Mouse (Mus musculus) gonadal fat pad, adult 2 months (tissue): ENCODE data around the gene Ppp1r7. TPM values are rescaled to one million over a fixed set of nuclear protein-coding genes. Genes with fewer than 3 reads are reported as not detected.
"Not testable (repeated sequence)": the region's sequence is repeated elsewhere in the genome, so short reads cannot be mapped to it uniquely, and the experiment has no call there.

Experiments used
- DNase-seq: peaks from one replicate; pipeline ENCODE4 v3.0.0-alpha.2; 2012; ENCODE audit warnings: low read depth
- polyA plus RNA-seq: library from polyadenylated mRNA; depleted of rRNA; stranded (reverse); fragments of >200 nt; gene quantifications from 2 replicates; pipeline ENCODE4 v1.2.3, GENCODE M21; 2012; rRNA removed

The Ppp1r7 gene
- 4.3 and 4.6 TPM in 2 replicates for polyA plus RNA-seq

DNA sequence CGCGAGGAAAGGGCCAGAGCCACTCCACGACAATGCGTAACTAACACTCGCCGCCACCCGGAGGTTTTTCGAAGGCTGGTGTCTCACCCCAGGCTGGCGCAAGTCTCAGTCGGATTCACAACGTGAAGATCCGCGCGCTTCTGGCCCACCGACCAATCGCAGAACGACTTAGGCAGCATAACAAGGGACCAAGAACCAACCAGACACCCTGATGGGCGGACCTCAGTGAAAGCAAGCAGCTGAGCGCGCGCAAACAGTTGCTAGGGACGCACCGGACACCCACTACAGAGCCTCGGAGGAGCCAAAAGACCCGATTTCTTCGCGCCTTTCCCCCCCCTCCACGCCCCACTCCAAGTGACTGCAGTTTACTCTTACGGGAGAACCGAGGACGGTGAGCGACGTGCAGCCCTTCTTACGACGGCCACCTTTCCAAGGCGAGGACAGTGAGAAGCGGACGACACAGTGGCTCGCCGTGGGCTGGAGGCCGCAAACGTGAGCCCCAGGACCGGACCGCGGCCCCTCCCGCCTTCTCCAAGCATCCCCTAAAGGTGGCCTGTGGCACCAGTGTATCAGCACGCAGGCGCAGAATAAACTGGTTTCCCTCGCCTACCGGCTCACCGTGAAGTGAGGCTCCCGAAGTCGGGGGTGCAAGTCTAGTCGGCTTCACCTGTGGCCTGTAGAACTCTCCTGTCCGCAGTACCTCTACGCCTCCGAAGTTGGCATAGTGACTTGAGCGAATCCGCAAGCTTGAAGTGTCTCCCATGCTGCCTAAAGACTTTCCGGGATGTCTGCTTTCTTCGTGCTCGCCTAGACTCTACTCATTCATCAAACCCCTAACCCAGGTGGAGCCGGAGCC, at the start of gene Ppp1r7, which contains the start of gene Pask:
Gene Ppp1r7 (plus strand): TSS at position 207 of the 856 bp plus-strand sequence.
Gene Pask (minus strand): TSS at position 835 of the 856 bp plus-strand sequence.
- peak; percentile 76 for DNase-seq

DNA sequence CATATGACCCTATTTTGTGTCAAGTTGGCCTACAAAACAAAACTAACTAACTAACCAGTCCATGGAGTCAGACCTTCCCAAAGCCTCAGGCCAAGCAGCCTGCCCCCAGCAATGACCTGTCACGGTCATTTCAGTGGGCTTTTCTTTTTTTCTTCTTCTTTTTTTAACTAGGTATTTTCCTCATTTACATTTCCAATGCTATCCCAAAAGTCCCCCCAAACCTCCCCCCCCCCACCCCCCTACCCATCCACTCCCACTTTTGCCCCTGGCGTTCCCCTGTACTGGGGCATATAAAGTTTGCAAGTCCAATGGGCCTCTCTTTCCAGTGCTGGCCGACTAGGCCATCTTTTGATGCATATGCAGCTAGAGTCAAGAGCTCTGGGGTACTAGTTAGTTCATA, 48.2 kb upstream of the Ppp1r7 start:
- not testable (repeated sequence) for DNase-seq

DNA sequence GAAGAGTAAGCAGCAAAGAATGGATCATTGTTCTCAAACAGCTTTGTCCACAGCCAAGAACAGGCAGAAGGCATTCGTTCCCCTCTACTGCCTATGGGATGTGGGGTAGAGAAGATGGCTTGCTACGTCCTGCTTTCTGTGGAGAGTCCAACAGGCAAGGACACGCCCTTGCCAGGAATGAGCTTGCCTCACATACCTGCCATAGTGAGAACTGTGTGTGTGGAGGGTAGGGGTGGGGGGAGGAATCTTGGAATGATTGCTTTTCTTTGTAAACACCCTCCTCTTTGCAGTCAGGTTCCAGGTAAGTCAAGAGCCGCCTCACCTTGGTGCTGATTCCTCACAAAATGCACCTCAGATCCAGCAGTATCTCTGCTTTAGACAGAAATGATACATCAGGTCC, 42.9 kb upstream of the Ppp1r7 start:
- no peak for DNase-seq

DNA sequence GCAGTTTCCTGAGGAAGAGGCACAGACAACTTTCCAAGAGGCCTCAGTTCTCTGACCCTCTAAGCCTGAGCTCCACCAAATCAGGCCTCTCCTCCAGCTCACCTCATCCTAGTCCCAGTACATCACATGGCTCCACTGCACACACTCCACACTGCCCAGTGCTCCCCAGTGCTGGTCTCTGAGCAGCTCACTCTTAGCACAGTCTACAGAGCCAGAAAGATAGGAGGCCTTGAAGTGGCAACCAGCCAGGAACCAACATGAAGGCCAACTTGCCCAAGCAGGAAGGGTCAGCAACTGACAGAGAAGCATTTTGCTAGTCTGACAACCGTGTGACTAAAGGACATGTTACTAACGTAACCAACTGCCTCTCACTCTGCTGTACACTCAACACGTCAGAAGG, 42.1 kb upstream of the Ppp1r7 start:
- DNase-seq, result no peak

DNA sequence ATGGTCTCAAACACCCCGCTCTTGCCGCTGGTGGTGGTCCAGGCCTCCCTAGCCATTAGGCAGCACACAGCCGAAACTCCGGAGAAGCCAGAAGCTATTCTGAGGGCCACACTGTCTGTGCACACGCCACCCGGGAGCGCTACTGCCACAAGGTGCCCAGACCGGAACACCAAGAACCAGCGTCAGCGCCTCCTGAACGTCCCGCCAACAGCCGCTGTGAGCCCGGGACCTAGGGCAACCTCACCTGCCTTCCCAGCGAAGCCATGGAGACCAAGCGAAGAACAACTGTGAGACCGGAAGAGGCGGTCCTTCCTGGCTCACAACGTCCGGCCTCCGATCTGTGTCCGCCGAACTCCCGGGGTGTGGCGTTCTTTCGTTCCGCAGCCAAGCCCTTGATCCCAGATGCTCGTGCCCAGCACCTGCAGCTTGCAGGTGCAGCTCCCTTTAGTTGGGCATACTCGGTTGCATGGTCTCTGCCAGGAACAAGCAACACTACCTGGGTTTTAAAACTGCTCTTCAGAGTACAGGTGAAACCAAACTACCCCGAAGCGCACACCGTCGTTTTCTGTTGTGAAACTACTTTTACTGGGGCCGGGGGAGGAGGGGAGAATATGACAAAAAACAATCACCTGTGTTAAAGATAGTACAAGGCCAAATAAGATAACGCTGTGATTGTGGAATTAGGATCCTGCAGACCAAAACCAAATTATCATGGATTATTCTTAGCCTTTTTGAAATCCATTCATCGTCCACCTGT, 36.9 kb upstream of the Ppp1r7 start, which contains the start of gene Mterf4:
Gene Mterf4 (minus strand): TSS at position 335 of the 757 bp plus-strand sequence.
- peak; percentile 34 for DNase-seq

DNA sequence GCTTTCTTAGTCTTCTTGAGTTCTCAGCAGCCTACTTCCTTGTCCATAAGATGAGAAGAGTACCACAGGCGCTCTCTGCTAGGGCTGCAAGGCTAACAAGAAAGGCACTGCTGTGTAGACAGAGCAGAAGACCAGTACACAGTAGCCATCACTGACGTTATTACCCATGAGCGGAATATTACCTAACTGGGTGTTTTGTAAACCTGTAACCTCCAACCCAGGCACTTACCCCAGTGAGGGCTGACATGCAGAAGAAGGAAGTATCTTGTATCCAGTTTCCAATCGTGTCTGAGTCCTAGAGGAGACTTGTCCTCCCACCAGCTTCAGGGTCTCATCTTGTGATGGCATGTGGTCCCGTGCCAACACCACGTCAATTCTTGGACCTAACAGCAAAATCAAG, 18.7 kb upstream of the Ppp1r7 start:
- no peak for DNase-seq

DNA sequence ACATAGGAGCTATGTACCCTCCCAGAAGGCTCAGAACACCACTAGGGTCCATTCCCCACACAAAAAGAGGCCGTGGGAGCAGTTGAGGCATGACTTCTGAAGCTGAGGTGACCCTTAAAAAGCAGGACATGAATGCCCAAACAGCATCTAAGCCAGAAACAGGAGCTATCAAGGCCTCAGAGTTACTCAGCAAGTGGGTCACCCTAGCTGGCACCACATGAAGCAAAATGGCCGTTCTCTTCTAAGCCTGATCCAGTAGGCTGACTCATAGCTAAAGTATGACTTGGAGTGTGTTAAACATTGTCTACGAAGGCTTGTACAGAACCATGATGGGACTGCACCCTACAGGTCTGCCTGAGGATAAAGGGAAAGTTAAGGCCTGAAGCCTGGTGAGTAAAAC, 16.2 kb upstream of the Ppp1r7 start:
- no peak for DNase-seq

DNA sequence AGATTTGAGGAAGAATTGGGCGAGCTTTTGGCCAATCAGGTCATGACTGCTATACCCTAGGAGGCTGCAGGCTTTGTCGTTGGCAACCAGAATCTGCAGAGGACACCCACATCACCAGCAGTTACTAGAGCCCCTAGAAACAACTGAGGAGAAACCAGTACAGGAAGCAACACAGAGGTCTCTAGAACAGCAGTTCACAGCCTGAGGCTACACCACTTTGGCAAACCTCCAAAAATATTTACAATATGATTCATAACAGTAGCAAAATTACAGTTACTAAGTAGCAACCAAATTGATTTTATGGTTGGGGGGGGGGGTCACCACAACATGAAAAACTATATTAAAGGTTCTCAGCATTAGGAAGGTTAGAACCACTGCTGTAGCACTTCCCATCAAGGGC, 8.0 kb upstream of the Ppp1r7 start:
- no peak for DNase-seq

DNA sequence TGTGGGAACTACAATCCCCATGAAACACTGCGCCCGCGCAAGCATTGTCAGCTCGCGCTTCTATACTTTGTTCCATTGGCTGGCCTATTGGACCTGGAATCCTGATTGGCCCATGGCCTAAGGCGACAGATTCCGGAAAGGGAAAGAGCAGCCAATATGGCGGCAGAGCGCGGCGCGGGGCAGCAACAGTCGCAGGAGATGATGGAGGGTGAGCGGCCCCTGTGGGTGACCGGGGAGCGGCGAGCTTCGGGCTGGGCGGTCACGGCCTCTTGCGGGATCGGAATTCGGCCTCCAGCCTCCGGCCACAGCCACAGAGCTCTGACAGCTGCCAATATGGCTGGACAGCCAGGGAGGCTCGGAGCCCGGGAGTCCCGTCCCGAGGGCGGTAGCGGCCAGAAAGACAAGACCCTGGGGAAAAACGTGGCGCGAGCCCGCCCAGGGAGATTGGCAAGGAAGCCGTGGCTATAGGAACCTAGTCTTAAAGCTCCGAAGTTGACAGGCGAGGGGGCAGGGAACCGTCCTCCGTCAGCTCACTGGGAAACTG, 922 bp downstream of the Ppp1r7 start:
- peak; percentile 69 for DNase-seq

DNA sequence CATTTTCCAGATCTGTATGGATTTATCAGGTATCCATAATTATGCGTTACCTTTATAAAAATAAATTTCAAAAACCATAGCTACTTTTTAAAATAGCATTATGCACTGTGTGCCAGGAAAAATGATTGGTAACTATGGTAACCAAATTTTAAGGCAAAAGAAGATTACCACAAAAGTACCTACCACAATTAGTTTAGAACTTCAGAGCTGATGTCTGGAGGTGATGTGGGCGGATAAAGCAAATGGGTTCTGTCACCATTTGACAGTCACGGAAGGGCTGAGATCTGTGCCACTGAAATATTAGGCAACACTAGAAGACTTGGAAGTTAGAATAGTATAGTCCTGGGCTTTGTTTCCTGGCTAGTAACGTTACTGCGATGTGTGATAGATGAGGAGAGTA, 4.5 kb downstream of the Ppp1r7 start:
- DNase-seq, result no peak

DNA sequence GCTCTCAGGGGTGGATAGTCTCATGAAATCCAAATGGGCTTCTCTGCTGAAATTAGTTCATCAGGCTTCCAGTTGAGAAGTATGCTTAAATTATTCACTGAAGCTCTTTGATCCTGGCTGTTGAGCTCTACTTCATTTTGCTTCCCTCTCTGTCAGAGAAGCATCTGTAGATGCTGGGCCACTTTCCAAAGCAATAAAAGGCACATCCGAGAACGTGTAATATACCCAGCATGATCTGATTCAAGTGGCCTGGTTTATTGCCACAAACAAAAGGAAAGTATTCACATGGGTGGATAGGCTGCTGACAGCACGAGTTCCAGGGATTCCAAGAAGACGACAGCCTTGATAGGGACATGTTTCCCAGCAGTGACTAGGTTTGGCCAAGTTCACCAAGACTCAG, 7.0 kb downstream of the Ppp1r7 start:
- DNase-seq, result no peak

DNA sequence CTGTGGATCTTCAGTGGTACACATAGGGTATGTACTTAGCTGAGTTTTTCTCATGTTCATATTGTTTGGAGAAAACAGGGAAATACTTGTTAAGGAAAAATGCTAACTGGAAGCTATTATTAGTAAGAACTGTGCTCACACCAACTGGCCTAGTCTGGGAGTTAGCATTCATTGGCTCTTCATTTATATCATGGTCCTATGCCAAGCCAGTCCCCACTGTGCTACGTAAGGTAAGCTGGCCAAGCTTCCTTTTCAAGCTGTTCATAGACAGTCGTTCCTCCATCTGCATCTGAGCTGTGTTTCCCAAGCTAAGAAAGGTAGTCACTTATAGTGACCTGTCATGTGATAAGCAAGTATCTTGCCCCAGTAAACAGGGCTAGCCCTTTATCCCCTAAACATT, 10.1 kb downstream of the Ppp1r7 start:
- DNase-seq, result no peak

DNA sequence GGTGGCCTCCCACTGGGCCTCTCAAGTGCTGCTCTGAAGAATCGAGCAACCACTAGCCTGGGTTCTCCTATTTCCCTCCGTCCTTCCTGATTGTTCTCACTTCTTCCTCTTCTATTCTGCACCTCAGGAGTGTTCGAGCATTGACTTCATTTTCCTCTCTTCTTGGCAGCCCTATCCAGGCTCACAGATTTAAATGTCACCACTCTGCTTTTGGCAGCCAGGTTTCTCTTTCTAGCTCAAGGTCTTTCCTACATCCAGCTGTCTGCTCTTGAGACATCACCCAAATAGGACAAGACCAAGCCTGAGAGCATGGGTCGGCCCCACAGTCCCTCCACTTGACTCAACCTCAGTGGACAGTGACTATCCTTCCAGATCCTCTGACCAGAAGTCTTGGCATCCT, 20.0 kb downstream of the Ppp1r7 start:
- DNase-seq, result no peak

DNA sequence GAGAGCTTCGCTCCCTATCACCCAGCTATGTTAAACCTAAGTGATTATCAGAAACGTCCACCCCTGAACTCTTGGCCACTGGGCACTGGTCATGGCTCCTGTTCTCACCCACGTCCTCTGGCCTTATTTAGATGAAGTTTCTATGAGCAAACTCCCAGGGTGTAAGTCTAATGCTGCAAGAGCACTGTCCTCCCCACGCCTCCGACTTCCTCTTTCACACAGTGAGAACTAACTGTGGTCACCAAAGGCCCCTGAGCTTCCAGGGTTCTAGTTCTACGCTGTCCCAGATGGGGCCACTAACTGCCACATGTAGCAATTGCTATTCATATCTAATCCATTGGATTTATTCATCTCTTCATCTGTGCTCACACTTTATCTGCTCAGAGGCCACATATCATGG, 23.0 kb downstream of the Ppp1r7 start:
- DNase-seq, result no peak

DNA sequence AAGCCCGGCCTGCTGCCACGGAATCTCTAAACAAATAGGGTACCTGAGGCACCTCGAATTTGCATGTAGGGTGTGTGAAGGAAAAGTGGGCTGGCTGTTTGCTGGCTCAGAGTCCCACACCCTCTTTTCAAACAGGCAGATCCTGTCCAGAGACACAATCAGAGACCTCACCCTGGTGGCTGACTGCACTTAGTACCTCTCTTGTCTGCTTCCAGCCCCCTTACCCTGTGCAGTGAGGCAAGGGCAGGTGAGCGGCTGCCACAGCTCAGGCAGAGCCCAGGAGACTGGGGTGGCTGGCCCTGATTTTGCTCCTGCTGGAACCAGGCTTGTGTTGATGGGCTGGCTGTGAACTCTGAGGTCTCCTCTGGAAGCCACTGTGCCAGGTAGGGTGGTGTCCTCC, 31.0 kb downstream of the Ppp1r7 start, which contains the start of gene Ano7:
Gene Ano7 (plus strand): TSS at position 266 of the 400 bp plus-strand sequence.
- no peak for DNase-seq

DNA sequence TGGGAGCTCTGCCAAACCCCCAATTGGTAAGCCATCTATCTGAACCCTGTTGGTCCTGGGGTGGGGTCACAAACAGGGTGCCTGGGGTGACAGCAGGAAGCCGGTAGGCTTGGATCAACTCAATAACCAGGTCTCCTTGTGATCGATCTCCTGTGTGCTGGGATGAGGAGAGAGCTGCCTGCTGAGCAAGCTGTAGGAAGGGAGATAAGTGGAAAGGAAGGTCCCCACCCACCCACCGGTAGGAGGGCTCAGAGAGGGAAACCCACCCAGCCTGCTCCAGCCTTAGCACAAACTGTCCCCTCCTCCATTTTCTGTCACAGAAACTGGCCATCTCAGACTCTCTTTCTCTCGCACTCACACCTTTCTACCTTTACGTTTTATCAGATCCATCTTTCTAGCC, 34.7 kb downstream of the Ppp1r7 start:
- no peak for DNase-seq

DNA sequence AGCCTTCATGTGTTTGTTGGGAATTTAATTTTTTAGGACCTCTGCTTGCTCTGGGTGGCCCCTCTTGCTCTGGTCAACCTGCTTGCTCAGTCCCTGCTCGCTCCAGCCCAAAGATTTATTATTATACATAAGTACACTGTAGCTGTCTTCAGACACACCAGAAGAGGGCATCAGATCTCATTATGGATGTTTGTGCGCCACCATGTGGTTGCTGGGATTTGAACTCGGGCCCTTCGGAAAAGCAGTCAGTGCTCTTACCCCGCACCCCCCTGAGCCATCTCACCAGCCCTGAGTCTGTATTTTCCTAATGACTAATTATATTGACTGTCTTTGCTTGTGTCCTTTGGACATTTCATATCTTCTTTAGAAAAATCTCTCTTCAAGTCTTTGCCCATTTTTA, 36.5 kb downstream of the Ppp1r7 start:
- no peak for DNase-seq

DNA sequence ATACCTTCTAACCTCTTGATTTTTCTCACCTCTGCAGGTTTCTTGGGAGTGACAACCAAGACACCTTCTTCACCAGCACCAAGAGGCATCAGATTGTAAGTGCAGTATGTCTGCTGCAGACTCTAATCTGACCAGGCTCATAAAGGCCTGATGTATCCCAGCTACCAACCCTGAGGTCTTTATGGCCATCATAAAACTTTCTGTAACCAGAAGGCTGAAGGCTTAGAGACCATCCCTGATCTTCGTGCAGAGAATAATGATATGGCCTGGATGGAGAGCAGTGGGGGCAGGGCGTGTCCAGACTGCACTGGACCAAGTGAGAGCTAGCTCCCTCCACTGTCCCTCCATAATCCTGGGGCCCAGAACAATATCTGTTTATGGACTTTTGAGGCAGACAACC, 44.5 kb downstream of the Ppp1r7 start:
- no peak for DNase-seq

DNA sequence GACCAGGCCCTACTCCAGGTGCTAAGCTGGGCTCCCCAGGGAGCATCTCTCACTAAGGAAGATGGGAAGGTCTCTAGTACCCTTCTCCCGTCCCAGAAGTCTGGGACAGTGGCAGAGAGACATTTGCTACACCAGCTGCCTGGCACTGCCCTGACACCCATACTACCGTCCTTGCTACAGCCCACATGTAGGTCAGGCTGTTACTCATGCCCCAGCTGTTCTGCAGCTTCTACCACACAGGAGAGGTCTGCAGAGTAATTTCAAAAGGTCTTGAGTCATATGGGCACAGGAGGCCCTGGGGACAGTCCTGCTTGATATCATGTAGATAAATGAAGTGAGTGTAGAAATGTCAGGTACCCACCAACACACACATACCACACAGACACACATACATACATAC, 46.3 kb downstream of the Ppp1r7 start:
- no peak for DNase-seq

DNA sequence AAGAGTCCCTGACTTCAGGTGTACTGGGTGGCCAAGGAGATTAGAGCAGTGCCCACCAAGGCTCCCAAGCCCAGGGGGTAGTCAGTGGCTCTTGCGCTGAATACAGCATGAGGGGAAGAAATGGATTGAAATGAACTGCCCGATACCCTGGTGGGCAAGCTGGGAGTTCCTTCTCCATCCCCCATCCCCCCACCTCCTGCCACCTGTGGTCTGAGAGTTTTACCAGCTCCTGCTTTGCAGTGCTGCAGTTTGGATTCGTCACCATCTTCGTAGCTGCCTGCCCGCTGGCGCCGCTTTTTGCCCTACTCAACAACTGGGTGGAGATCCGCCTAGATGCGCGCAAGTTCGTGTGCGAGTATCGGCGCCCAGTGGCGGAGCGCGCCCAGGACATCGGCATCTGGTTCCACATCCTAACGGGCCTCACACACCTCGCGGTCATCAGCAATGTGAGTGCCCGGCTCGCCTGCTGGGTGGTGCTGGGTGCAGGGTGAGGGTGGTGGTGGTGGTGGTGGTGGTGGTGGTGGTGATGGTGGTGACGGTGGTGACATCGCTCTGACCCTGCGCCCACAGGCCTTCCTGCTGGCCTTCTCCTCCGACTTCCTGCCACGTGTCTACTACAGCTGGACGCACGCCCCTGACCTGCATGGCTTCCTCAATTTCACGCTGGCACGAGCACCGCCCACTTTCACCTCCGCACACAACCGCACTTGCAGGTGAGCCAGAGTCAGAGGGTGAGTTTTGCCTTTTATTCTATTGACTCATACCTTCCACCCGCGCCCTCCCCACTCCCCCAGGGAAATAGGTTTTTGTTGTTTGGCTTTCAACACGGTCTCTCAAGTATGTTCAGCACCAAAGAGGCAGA, 58.8 kb downstream of the Ppp1r7 start:
- DNase-seq, result no peak

DNA sequence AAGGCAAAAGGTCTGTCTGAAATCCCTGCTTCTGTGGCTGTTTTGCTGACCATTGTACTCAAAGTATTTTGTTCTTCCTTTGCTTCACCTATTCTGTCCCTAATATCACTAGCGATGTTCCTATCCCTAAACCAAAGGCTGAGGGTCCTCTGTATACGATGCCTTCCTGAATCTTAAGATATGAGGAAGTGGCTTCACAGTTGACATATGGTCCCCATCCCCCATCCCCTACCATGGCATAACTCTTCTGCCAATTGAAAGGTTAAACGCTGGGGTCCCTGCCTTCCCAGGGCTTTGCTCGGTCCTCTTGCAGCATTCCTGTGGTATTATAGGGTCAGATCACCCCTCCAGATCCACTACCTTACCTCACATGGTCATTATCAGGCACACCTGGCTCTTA, 60.7 kb downstream of the Ppp1r7 start:
- no peak for DNase-seq
